Mouse (Mus musculus) layer of hippocampus, postnatal 14 days (tissue): ENCODE measurements around the gene Mrpl20. TPM values are rescaled to one million over a fixed set of nuclear protein-coding genes. Genes with fewer than 3 reads are reported as not detected.
"Not testable (repeated sequence)": the region's sequence is repeated elsewhere in the genome, so short reads cannot be mapped to it uniquely, and the experiment has no call there.

Source experiments
- DNase-seq, 2 experiments: peaks; one replicate each; pipeline ENCODE4 v3.0.0; 2021 to 2022; ENCODE audit warnings: low spot score in 2 of 2, mixed read lengths in 1 of 2
- total RNA-seq, 2 experiments: library from RNA; stranded (reverse); gene quantifications; 2 replicates each; pipeline ENCODE4 v1.2.3; 2021

Gene Mrpl20
- total RNA-seq, 2 experiments from 2014 or later = 105 to 109 TPM

DNA sequence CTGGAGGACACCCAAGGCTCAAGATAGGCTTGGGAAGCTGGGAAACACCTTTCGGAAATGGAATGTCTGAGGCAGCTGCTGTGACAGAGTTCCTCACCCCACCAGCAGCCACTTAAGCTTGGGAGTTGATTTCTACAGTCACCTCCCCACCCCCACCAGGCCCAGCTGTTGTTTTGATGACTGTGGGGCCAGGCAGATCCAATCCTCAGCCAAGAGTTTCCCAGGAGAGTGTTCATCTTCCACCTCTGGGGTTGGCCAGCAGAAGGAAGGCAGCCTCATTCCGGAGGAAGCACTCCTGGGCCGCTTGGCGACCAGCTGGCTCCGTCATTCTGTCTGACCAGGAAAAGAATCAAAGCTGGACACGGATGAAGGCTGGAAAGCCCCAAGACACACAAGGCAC, 21.8 kb upstream of the Mrpl20 start:
- no peak for DNase-seq

DNA sequence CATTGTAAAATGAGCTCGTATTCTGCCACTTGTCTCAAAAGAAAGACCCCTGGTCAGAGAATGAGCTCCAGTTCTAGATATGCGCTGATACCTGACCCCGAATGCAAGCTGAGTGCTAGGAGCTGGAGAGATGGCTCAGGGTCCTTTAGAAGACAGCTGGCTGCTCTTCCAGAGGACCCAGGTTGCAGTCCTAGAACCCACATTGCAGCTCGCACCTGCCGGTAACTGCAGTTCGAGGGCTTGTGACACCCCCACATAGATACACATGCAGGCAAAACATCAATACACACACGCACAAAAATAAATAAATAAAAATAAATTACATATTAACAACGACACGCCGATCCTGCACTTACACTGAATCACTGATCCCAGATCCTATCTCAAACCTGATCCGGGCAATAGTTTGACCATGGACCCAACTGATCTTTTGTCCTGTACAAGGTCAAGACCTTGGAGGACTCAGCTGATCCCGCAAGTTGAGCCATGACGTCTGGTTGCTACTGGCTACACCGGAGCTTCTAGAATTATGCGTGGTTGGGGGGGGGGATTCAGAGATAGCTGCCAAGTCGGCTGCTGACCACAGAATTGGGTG, 19.1 kb upstream of the Mrpl20 start:
- DNase-seq = no peak

- peak; percentile 80 to 83 for DNase-seq
These were observed 18.5 kb upstream of the Mrpl20 start for GRCm38 (mm10) chr4:155784081-155784701.

GRCm38 (mm10) chr4:155785246-155785645, 17.4 kb upstream of the Mrpl20 start:
- no peak for DNase-seq

DNA sequence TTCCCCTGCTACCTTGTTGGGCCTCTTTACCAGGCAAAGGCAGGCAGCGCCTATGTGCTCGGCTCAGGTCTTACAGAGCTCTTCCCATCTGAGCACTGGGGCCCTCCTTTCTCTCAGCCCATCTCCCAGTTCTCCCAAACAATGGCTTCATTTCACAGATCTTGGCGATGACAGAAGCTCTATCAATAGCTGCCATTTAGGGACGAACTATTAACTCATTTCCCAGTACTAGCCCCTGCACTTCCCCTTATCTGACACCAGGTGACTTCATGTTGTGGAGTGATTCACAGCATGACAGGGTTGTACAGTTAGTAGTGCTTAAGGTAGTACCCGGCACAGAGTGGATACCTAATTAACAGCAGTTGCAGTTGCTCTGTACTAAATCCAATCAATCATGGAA, 16.9 kb upstream of the Mrpl20 start, which contains the start of gene Tmem88b:
TSS of gene Tmem88b (minus strand) at position 56 of the 400 bp plus-strand sequence.
- DNase-seq = no peak

DNA sequence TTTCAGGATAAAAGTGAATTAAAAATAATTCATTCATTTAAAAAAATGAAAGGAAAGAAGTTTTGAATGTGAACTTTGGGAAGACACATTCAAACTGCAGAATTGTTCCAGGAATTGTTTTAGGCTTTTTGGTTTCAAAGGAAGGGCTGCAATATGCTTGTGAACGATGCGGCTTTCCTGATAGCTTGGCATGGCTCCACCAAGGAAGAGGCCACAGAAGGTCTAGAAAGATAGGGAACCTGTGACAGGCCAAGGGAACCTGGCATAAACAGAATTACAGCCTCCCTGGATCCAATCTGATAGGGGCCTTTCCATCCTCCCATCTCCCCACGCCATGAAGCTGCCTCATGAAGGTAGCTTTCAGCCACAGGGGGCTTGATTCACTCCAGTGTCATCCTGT, 14.4 kb upstream of the Mrpl20 start:
- DNase-seq = no peak

- not testable (repeated sequence) for DNase-seq
These were observed 13.8 kb upstream of the Mrpl20 start for GRCm38 (mm10) chr4:155788833-155789232.

- DNase-seq = no peak
These were observed 12.6 kb upstream of the Mrpl20 start, which contains the start of gene Ankrd65 for GRCm38 (mm10) chr4:155790021-155790489. Gene Ankrd65, plus strand, starts transcription at chr4:155790439.

DNA sequence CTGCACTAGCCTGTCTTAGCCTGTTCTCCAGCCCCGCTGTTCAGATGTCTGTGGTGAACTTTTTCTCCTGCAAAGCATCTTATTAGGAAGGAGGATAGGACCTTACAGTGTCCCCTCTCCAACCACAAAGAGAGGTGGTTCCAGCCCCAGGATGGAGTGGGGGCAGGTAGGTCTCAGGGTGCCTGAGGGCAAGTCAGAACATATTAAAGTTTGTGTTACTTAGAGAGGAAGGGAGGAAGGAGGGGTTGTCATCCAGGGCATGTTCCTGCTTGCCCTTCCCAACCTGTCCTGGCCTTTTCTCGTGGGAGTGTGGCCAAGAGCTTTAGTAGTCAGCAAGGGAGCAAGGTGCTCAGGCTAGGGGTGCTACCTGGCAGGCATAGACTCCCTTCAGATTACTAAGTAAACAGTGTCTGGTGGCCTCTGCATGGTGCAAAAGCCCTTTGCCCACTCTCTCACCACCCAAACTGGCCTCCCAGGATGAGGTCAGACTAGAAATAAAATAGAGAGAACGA, 12.0 kb upstream of the Mrpl20 start:
- DNase-seq = no peak

- no peak for DNase-seq
These were observed 11.3 kb upstream of the Mrpl20 start for GRCm38 (mm10) chr4:155791240-155791933.

- DNase-seq = no peak
These were observed 8.9 kb upstream of the Mrpl20 start for GRCm38 (mm10) chr4:155793730-155794129.

GRCm38 (mm10) chr4:155802075-155802474, 603 bp upstream of the Mrpl20 start:
- no peak for DNase-seq

GRCm38 (mm10) chr4:155803340-155804041, 813 bp downstream of the Mrpl20 start:
- DNase-seq = peak; percentile 96 to 98

- DNase-seq = no peak
These were observed 5.2 kb downstream of the Mrpl20 start for GRCm38 (mm10) chr4:155807841-155808240.

DNA sequence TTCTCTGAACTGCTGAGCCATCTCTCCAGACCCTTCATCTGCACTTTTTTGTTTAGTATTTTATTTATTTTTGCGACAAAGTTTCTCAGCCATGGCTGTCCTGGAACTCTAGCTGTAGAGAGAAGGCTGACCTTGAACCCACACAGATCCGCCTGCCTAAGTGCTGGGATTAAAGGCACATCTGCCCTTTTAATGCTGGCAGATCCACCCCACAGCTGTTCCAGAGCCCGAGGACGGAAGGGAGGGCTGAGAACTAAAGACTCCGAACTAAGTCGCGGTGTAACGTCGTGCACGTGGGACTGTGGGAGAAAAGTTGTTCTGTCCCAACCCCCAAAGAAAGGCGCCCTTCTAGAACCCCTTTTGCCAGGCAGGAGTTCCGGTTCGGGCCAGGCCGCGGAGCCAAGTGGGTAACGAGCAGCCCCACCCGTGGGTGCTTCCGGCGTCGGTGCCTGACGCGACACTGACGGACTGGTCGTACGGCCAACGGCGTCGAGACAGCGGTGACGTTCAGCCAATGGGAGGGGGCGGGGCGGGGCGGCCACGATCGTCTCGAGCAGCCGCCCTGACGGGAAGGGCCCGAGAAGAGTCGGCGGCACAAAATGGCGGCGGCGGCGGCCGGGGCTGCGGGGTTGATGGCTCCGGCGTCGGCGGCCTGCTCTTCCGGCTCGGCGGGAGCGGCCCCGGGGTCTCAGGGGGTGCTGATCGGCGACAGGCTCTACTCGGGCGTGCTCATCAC, 9.4 kb downstream of the Mrpl20 start, which contains the start of gene Ccnl2:
TSS of gene Ccnl2 (plus strand) at position 561 of the 736 bp plus-strand sequence.
- DNase-seq = peak; percentile 90 to 94

- DNase-seq = peak in 1 of 2 experiments; percentile 26
These were observed 10.0 kb downstream of the Mrpl20 start for GRCm38 (mm10) chr4:155812665-155813181.

GRCm38 (mm10) chr4:155817533-155817932, 14.9 kb downstream of the Mrpl20 start:
- DNase-seq = no peak

DNA sequence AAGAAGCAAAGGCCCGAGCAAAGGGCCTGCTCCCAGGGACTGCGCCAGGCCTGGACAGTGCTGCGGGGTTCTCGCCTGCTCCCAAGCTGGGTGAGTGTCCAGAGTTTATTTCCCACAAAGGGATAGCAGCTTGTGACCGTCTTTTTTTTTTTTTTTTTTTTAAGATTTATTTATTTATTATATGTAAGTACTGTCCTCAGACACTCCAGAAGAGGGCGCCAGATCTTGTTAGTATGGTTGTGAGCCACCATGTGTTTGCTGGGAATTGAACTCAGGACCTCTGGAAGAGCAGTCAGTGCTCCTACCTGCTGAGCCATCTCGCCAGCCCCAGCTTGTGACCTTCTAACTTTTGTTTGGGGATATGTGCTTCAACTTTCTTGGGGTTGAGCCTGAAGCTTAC, 18.3 kb downstream of the Mrpl20 start:
- no peak for DNase-seq

DNA sequence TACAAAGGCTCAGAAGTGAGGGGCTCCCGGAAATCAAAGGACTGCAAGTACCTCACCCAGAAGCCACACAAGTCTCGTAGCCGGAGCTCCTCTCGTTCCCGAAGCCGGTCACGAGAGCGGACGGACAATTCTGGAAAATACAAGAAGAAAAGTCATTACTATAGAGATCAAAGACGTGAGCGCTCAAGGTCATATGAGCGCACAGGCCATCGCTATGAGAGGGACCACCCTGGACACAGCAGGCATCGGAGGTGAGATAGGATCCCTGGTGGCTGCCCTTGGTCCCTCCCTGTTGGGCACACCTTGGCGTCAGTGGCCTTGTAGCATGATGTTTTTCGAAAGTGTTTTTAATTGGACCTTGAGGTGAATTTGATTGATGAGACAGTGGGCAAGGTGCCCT, 20.8 kb downstream of the Mrpl20 start:
- no peak for DNase-seq

DNA sequence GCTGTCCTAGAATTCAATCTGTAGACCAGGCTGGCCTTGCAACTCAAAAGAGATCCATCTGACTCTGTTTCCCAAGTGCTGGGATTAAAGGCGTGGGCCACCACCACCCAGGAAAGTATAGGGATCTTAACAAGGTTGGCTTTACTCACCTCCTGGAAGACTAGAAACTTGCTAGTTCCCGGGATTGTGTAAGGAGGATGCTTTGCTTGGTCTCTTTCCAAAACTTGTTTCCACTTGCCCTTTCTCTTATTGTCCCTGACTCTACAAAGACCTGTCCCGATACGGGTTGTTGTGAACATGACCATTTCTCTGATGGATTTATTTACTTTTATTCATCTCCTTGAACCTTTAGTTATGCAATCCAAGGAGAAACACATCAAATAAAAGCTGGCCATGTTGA, 27.2 kb downstream of the Mrpl20 start:
- DNase-seq = no peak
